Mouse (Mus musculus) left cerebral cortex, postnatal 10 days (tissue): ENCODE measurements around the gene Cfap299. TPM values are rescaled to one million over a fixed set of nuclear protein-coding genes. Genes with fewer than 3 reads are reported as not detected.

ENCODE experiments used
- DNase-seq, 2 experiments: peaks; one replicate each; pipeline ENCODE4 v3.0.0; 2021 to 2022; ENCODE audit warnings: low spot score in 2 of 2, mixed read lengths in 1 of 2; ENCODE audit errors: extremely low spot score in 1 of 2
- intact Hi-C: fragments of 180-260 bp; cut with DNase I; formaldehyde crosslinking; loops from one replicate; pipeline ENCODE4 v1.15.1; 2025
- total RNA-seq, 2 experiments: library from RNA; stranded (reverse); gene quantifications; 2 replicates each; pipeline ENCODE4 v1.2.3; 2021

Cfap299 gene
- total RNA-seq, 2 experiments from 2014 or later: 0.79 to 1.1 TPM

DNA sequence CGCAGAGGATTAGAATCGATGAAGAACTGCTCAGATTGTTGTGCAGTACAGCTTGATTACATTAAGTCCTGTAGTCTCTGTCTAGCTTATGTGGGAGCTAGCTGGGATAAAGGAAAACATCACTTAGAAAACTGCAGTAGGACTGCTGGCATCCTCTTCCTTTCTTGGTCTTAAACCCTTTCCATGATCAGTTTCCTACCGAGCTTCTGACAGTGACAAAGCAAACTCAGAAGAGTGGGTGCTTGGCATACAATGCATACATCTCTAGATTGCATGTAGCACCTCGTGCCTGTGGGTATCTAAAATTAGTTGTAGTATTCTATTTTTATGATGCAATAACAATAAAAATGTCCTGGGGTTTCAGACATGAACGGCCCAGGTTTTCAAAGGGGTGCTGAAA is 154.4 kb downstream of the Cfap299 start:
- DNase-seq: no peak

DNA sequence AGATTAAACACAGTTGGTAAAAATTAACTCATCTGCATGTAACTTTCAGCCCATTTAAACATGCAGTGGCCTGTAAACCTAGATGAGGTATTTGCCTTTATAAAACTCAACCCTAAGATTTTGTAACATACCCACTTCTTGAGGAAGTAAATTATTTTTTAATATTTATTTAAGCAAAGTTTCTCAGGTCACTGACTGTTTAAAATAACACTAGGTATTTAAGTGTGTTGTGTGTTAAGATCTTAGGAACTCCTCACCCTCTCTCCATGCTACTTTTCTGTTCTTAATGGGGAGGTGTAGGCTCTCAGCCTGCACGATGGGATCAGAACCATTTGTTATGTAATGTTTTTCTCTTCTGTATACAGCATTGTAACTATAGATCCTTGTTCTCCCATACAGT is 156.1 kb downstream of the Cfap299 start:
- intact Hi-C loops: no loop called here
- no peak for DNase-seq

More for the DNA sequence above, 154.4 kb downstream of the Cfap299 start:
- intact Hi-C loops: no loop called here

DNA sequence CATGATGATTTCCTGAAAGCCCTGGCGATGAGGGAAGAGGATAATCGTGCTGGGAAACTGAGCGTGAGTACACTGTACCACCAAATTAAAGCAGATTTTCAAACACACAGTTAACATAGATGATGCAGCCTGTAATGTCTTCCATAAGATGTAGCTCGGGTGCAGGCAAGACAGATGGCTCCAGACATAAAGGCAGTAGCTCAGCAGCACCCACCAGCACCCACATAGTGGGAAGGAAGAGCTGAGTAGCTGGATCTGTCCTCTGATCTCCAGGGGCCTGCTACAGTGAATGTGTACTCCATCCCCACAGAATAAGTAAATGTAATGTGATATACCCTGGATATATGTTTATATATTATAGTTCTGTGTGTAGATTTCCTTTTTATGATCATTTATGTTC is 169.2 kb downstream of the Cfap299 start:
- DNase-seq: no peak
- intact Hi-C loops: no loop called here

DNA sequence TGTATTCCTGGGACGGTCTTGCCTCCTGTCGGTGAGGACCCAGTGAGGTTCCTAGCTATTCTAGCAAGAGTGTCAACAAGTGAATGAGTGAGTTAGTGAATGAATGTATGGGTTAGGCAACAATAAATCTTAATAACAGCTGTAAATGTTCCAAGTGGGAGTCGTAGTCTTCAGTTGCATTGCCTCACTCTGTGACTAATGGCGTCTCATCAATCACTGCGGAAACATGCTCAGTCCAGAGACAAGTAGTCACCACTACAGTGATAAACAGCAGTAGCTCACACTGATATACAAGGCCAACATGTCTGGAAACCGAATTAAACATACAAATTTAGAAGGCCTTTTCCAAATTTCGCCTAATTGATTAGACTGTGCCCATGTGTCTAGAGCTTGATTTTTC is 187.1 kb downstream of the Cfap299 start:
- intact Hi-C loops: no loop called here
- DNase-seq: no peak

DNA sequence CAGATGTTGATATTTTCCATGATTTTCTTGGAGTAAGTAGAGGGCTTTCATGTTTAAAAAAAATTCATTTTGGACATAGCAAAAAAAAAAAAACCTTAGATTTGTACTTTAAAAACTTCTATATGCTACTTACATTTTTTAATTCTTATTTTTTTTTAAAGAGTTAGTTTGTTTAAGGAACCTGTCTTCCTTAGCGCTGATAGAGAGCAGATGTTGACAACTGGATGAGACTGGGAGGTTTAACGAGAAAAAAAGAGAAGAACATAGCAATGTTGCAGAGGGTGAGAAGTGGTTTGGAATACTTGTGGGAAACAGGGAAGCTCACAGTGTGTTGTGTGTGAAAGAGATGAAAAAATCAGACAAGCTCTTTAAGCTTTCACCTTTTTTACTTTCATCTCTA is 191.0 kb downstream of the Cfap299 start:
- no peak for DNase-seq
- intact Hi-C loops: no loop called here

DNA sequence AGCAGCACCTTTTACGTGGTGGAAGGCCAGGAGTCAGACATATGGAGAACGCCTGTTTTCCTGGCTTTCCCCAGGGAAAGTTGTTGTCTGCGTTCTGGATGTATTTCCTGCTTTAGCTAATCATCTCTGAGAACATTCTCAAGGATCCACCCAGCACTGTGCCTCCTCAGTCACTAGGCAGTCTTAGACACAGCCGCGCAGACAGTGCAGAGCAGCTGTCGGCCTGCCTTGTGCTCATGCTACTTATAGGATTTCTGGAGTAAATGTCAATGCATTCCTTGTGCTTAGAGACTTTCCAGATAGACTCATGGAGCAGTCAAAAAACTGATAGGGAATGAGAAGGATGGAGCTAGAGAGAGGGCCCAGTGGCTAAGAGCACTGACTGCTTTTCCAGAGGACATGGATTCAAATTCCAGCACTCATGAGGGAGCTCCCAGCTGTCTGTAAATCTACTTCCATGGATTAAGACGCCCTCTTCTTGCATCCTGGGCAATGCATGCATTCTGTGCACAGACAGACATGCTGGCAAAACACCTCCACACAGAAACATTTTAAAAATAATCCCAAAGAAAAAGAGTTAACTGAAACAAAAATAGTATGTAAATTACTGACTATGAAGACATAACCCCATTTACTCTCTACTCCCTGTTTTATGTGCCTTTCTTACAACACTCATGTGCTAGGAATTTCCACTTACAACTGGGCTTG is 193.3 kb downstream of the Cfap299 start:
- intact Hi-C loops: no loop called here
- no peak for DNase-seq

DNA sequence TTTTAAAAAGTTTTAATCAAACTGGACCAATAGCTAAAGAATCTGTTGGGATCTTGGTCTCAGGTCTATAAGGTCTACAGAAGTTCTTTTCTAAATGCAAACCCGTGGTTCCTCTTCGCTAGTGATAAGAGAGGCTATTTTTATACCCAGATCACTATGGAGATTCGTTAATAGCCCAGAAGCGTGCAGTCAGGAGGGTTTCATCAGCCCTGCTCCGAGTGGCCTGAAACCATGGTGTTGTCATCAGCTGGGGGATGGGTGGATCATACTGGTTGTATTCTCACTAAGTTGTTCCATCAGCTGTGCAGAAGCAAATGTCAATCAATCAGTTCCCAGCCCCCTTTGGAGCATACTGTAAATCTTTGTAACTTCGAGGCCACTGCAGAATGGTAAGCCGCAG is 193.9 kb downstream of the Cfap299 start:
- no peak for DNase-seq

DNA sequence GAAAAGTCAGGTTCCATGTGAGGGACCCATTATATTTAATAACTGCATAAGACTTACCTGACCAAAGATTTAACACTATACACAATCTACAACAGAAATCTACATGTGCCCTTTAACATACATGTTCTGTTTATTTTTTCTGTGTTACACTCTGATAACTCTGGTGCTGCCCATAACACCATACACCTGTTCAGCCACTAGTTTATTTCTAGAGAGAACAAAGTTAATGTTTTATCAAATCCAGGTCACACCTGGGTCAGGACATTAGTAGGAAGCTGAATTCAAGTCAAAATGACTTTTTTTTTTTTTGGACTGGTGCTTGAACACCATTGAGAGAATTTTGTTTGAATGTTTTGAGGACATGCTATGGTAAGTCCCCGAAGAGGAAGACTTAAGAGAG is 194.7 kb downstream of the Cfap299 start:
- intact Hi-C loops: no loop called here
- DNase-seq: no peak

More for the DNA sequence above, 193.9 kb downstream of the Cfap299 start:
- intact Hi-C loops: no loop called here

DNA sequence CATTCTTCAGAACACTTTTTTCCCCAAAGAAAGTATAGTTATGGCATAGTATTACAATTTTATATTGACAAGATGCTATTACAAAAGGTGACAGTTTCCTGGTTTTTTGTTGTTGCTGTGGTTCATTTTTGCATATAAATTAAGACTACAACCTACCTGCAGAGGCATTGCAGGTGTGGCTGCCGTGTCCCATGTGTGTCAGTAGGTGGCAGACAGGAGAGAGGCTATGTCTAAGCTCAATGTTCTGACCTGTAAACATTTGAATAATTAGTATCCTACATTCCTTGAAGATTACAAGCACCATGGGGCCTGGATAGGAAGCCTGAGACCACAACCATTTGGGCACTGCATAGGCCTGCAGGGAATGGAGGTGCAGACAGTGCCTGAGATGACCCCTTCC is 212.2 kb downstream of the Cfap299 start:
- no peak for DNase-seq
- intact Hi-C loops: no loop called here

DNA sequence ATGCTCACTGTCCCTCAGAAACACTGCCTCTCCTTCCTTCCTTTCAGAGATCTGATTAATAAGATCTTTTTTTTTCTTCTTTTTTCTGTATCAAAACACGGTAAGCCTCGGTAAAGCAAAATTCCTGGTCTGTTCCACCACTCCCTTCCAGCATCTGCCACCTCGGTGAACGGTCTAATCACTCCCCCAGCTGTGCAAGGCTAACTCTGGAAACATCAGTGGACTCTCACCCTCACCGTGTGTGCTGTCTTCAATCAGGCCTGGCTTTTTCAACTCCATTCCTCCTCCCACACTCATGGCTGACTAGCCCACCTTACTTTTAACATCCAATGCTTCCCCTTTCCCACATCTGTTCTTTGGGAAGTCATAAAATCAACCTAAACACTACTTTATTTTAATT is 221.2 kb downstream of the Cfap299 start:
- intact Hi-C loops: no loop called here
- no peak for DNase-seq

DNA sequence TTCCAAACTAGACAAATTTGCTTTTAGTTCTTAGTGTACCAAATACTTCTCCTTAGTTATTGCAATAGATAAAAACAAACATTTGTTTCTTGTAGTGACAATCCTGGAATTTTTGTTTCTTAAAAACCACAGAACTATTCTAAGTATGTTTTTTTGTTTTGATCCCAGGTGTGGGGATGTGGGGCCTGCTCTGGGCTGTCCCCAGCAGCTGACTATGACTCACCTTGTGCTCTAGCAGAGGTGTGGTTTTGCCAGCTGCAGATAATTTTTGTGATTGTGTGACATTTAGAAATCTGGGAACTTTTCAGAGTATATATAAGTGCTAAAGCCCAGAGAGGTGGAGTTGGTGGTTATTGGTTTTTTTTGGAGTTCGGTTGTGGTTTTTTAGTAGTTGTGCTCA is 221.8 kb downstream of the Cfap299 start:
- DNase-seq: no peak
- intact Hi-C loops: no loop called here

DNA sequence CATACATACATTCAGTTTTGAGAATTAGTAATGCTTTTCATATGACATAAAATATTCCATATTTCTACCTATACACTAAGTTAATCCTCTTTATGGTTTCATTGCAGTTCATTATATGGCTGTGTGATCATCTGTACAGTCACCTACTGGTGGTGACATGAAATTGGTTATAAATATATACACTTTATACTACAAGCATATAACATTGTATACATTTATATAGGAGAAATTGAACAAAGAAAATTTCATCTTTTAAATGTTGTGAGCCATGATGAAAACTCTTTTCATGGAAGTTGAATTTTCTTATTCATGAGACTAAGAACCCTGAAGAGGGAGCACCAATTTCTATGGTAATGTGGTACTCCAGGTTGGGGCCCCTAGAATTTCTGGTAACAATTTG is 223.3 kb downstream of the Cfap299 start, which contains the start of gene Gm11111:
Gm11111 (plus strand) TSS at position 301 of the 400 bp plus-strand sequence.
- DNase-seq: no peak
- intact Hi-C loops: no loop called here

DNA sequence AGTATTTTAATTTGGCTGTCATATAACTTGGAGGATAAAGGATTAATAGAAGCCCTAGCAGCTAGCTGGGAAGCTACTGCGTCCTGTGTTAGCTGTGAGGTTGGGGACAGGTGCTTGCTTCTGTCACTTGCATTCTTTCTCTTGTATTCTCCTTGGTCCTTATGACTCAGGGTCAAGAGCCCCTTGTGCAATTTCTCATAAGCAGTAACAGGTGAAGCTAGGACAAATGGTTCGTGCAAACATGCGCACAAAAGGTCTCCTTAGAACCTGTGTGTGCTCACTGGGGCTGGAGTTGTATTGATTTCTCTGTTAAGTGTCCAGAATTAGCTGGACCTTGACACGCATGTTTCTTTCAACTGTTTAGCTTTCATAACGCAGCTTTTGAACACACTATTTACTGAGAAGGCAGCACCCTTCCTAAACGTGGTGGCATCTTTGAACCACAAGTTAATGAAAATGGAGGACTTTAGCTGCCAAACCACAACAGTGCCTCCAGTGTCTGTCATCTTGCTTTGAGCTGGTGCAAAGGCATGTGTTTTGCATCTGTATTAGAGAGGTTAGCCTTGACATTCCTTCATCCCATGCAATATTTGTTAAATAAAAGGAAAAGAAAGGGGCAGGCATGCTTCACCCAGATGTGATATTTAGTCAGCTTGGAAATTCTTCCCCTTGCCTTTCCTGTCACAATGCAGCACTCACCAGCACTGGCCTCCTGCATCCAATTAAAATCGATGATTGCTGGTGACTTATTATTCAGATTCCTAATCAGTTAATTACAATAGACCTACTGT is 223.9 kb downstream of the Cfap299 start:
- intact Hi-C loops: no loop called here
- DNase-seq: no peak

DNA sequence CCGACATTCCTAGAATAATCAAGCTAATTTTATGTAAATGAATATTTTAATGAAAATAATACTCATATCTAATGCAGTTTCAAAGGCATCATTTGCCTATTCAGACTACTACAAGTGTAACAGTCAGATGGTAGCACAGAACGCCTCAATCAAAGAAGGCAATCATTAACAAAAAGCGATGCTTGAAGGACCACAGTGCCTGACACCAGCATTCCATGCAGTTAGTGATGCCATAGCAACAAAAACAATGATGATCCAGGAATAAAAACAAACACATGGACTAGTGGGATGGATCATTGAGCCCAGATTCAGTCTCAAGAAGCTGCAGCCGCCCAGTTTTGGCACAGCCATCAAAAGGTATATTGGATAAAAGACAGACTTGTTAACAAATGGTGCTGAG is 232.2 kb downstream of the Cfap299 start:
- intact Hi-C loops: no loop called here
- no peak for DNase-seq

DNA sequence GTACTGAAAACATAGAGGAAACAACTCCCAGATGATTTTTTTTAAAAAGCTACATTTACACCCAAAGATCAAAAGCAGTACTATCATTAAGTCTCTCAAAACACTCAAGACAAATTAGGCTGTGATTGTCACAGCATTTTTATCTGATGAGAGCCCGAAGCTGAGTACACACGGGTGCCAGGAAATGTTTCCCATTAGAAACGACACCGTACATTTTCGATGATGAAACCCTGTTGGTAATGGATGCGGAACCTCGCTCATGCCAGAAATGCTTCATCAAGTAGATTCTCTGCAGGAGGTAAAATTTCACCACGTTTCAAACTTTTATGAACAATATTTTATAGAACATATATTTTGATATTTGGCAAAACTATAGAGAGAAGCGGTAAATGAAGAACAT is 233.7 kb downstream of the Cfap299 start:
- no peak for DNase-seq
- intact Hi-C loops: no loop called here

DNA sequence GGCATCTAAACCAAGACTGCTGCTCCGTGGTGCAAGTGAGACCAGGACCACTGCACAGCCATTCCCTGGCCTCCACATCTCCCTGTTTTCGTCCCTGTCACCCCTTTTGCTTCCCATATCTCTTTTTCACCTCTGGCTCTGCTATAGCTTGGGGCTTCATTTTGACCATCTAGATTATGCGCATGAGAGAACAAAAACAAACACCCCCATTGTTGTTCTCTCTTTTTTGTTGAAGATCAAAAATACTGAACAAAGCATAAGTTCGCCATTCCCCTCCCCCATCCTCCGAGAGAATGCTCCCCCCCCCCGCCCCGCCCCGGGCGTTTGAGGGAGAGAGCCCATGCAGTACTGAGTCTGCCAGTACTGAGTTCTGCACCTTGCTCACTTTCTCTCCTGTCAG is 234.7 kb downstream of the Cfap299 start:
- intact Hi-C loops: no loop called here
- DNase-seq: no peak

DNA sequence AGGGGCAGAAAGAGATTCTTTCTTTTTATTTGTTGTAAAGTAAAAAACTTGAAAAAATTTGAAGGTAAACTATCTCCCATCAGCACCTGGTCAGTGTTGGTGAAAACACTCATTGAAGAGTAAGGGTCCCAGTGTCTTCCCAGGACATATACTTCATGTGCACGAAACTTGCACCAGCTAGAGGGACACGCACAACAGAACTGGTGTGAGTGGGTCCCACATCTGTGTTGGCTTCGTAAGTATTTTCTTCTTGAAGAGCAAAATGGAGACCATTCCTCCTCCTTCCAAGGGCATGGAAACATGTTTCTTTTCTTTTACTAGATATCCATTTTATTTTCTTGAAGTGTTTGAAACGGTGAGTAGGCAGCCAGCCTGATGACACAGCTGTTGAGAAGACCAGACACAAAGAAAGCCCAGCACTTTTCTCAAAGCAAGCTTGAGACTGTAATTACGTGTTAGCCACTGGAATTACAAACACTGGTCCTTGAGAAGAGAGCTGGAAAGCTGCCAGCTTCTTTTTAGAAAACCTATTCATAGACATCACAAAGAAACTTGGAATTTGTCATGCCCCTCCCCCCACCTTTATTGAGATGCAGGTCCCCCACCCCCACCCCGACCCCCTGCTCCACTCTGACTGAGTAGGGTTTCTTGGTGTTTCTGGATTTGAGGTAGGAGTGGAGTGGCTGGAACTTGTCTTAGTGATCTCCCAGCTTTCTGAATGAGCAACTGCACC is 237.5 kb downstream of the Cfap299 start:
- intact Hi-C loops: no loop called here
- peak in 1 of 2 experiments; percentile 4 for DNase-seq

DNA sequence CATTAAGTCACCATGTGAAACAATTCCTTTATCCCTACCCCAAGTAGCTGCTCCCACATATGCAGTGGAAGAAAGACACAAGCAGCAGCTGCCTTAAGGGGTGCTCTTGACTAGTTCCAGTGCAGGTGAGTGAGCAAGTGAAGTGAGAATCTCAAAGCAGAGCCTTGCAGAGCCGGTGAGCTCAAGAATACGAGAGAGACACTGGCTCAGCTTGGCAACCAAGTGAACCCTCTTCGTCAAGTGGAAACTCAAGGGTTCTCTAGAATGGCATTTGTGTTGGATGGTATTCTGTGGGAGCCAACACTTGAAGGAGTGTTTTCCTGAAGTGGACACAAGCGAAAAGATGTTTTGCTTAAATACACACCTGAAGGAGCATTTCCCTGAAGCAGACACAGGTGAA is 239.4 kb downstream of the Cfap299 start:
- intact Hi-C loops: no loop called here
- no peak for DNase-seq

DNA sequence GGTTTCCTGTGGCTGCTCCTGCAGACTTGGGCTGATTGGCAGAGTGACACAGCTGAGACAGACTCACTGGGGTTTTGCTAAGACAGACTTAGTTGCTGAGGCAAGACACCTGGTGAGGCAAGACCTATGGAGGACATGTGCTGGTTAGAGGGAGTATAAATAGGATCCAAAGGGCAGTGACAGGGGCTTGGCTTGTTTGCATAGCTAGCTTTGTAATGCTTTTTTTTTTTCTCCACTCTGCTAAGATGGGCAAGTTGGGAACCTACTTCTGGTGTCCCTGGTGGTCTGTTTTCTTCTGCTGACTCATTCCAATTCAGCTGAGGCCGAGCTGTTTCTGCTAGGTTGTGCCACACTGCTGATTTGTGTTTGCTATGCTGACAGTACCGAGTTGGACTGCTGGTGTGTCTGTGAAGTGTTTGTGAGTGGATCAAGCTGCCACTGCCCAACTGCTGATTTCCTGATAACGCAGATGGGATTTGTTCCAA is 240.0 kb downstream of the Cfap299 start:
- intact Hi-C loops: no loop called here
- no peak for DNase-seq

DNA sequence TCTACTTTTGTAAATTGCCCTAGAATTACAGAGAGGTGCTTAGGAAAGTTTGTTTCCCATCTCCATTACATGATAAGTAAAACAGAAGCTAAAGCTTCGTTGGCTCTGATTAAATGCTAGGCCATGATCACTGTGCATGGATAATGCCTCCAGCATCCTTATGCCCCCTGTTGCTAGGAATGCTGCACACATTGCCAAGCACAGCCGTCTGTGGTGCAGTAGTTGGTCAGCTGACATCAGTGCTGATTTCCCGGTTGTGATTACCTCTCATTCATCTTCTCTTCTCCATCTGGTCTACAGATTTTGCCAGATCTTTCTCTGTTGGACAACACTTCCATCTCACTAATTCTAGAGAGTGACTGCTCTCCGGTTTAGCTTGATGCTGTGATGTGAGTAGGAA is 243.3 kb downstream of the Cfap299 start:
- DNase-seq: no peak
- intact Hi-C loops: no loop called here
